Mouse (Mus musculus): ENCODE results near the gene Farsb.
A peak's percentile ranks its signal among the peaks of the same experiment; 100 is the strongest.

The Farsb gene

GRCm38 (mm10) chr1:78419593-78419992 lies 69.1 kb downstream of the Farsb start:
- DNase-seq (ENCODE audit: low spot score) = peak; percentile 27

GRCm38 (mm10) chr1:78417154-78417911 lies 71.4 kb downstream of the Farsb start:
- no peak for DNase-seq (ENCODE audit: low spot score)

- no peak for DNase-seq (ENCODE audit: low spot score)
Observed at GRCm38 (mm10) chr1:78414421-78414820, 74.3 kb downstream of the Farsb start.

- DNase-seq (ENCODE audit: low spot score) = no peak
Observed at GRCm38 (mm10) chr1:78412668-78413067, 76.0 kb downstream of the Farsb start.

- no peak for DNase-seq (ENCODE audit: low spot score)
Observed at GRCm38 (mm10) chr1:78409396-78409795, 79.3 kb downstream of the Farsb start.

- DNase-seq (ENCODE audit: low spot score) = no peak
Observed at GRCm38 (mm10) chr1:78401413-78401812, 87.3 kb downstream of the Farsb start.

GRCm38 (mm10) chr1:78399755-78400154 lies 88.9 kb downstream of the Farsb start:
- DNase-seq (ENCODE audit: low spot score) = no peak

GRCm38 (mm10) chr1:78396320-78396913 lies 92.3 kb downstream of the Farsb start:
- no peak for DNase-seq (ENCODE audit: low spot score)

GRCm38 (mm10) chr1:78395737-78396136 lies 93.0 kb downstream of the Farsb start:
- DNase-seq (ENCODE audit: low spot score) = no peak

GRCm38 (mm10) chr1:78395191-78395735 lies 93.4 kb downstream of the Farsb start:
- DNase-seq (ENCODE audit: low spot score) = no peak

- DNase-seq (ENCODE audit: low spot score) = no peak
Observed at GRCm38 (mm10) chr1:78388848-78389247, 99.8 kb downstream of the Farsb start.

GRCm38 (mm10) chr1:78387854-78388253 lies 100.8 kb downstream of the Farsb start:
- DNase-seq (ENCODE audit: low spot score) = no peak

- DNase-seq (ENCODE audit: low spot score) = no peak
Observed at GRCm38 (mm10) chr1:78380950-78381349, 107.7 kb downstream of the Farsb start.

- no peak for DNase-seq (ENCODE audit: low spot score)
Observed at GRCm38 (mm10) chr1:78375058-78375457, 113.6 kb downstream of the Farsb start.

- no peak for DNase-seq (ENCODE audit: low spot score)
Observed at GRCm38 (mm10) chr1:78373836-78374235, 114.9 kb downstream of the Farsb start.

- no peak for DNase-seq (ENCODE audit: low spot score)
Observed at GRCm38 (mm10) chr1:78372316-78372715, 116.4 kb downstream of the Farsb start.

GRCm38 (mm10) chr1:78371569-78372236 lies 117.0 kb downstream of the Farsb start:
- no peak for DNase-seq (ENCODE audit: low spot score)

GRCm38 (mm10) chr1:78370121-78370520 lies 118.6 kb downstream of the Farsb start:
- no peak for DNase-seq (ENCODE audit: low spot score)
